Mouse (Mus musculus) liver, adult 2 months (tissue): ENCODE data around the gene Fermt3. TPM values are rescaled to one million over a fixed set of nuclear protein-coding genes. Genes with fewer than 3 reads are reported as not detected.

ENCODE experiments used
- DNase-seq: peaks from one replicate; pipeline ENCODE4 v3.0.0-alpha.2; 2011; ENCODE audit warnings: low read depth, low spot score; ENCODE audit errors: extremely low read depth
- H3K27ac ChIP-seq: fragments of 200-500 bp; replicated peaks from 2 replicates; pipeline ENCODE4 v1.5.1; 2012; ENCODE audit warnings: low read depth, mild to moderate bottlenecking, control low read depth, inconsistent platforms, low read length; ENCODE audit not compliant: insufficient read depth
- H3K27me3 ChIP-seq: fragments of 200-500 bp; 2 replicates; pipeline ENCODE4 v1.6.1; 2012; ENCODE audit warnings: mild to moderate bottlenecking, moderate library complexity, low read length, inconsistent platforms; ENCODE audit not compliant: control insufficient read depth, insufficient read depth
- H3K36me3 ChIP-seq: fragments of 200-500 bp; 2 replicates; pipeline ENCODE4 v1.6.1; 2012; ENCODE audit warnings: low read length, inconsistent platforms; ENCODE audit not compliant: control insufficient read depth, insufficient read depth
- H3K4me1 ChIP-seq: fragments of 200-500 bp; 2 replicates; pipeline ENCODE4 v1.6.1; 2011; ENCODE audit warnings: low read length; ENCODE audit not compliant: control insufficient read depth, insufficient read depth
- H3K4me3 ChIP-seq: fragments of 200-500 bp; 2 replicates; pipeline ENCODE4 v1.5.1; 2011; ENCODE audit warnings: low read depth, mild to moderate bottlenecking, control low read depth, low read length, moderate library complexity; ENCODE audit not compliant: insufficient read depth
- H3K79me2 ChIP-seq: fragments of 200-500 bp; 2 replicates; pipeline ENCODE4 v1.6.1; 2012; ENCODE audit warnings: inconsistent platforms, mild to moderate bottlenecking, low read length, moderate library complexity; ENCODE audit not compliant: control insufficient read depth, insufficient read depth
- H3K9ac ChIP-seq: fragments of 200-500 bp; 2 replicates; pipeline ENCODE4 v1.6.1; 2012; ENCODE audit warnings: low read depth, mild to moderate bottlenecking, control low read depth, inconsistent platforms, low read length
- CTCF ChIP-seq: fragments of 200-500 bp; IDR thresholded peaks from 2 replicates; pipeline ENCODE4 v1.5.1; 2011; ENCODE audit warnings: low read depth, low read length, control low read depth
- POLR2A ChIP-seq: fragments of 200-500 bp; IDR thresholded peaks from 2 replicates; pipeline ENCODE4 v1.6.1; 2011; ENCODE audit warnings: low read length, control low read depth; ENCODE audit not compliant: insufficient read depth; ENCODE audit errors: extremely low read depth
- WGBS: fragments of 180-500 bp; shearing (Covaris S2); methylation state at CpG from one replicate; pipeline ENCODE4 v1.1.7; 2018; 5-methylcytosine and 5-hydroxymethylcytosine counted together
- polyA plus RNA-seq: library from polyadenylated mRNA; depleted of rRNA; stranded (reverse); fragments of >200 nt; gene quantifications from 2 replicates; pipeline ENCODE4 v1.2.3, GENCODE M21; 2012
- total RNA-seq: library from RNA; depleted of rRNA; stranded (reverse); fragments of >200 nt; gene quantifications from 2 replicates; pipeline ENCODE4 v1.2.3, GENCODE M21; 2014

Gene Fermt3
- total and polyA plus RNA-seq, 2 experiments, result 3.1 to 6.3 TPM

DNA sequence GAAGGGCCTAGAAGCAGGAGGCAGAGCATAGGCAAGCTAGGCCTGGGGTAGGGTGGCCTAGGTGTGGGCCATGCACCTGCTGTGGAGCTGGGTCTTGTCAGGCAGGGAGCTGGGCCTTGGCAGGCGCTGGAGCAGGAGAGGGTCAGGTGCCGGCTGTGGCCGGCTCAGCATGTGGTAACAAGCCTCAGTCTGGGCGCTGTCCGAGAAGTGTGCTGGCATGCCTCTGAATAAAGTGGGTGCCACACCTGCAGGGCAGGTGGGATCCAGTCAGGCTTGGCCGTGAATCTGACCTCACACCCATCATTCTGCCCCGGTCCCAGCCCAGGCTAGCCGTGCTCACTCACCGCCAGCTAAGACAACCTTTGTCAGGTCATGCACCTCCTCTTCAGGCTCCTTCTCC, 5.3 kb downstream of the Fermt3 start:
- H3K9ac ChIP-seq, result no peak overlapping the region
- no peaks in the 10 kb centered on the region for H3K27me3 ChIP-seq
- WGBS, result 95% methylated on average over 9 of the region's 9 CpGs
- TF ChIP-seq CTCF, result no peak
- TF ChIP-seq POLR2A, result no peak
- no peaks in the 10 kb centered on the region for H3K36me3 ChIP-seq
- H3K4me3 ChIP-seq, result no peak overlapping the region
- peaks cover 2% of the 10 kb centered on the region; the same call in 1 of the 2 replicates for H3K4me1 ChIP-seq
- no peak for DNase-seq
- no peak overlapping the region for H3K27ac ChIP-seq
- no peaks in the 10 kb centered on the region for H3K79me2 ChIP-seq

- H3K27ac ChIP-seq, result no peak overlapping the region
- 32% methylated on average over 4 of the region's 4 CpGs for WGBS
- DNase-seq, result peak; percentile 42
Measured at GRCm38 (mm10) chr19:7012426-7012825, 6.8 kb downstream of the Fermt3 start.

DNA sequence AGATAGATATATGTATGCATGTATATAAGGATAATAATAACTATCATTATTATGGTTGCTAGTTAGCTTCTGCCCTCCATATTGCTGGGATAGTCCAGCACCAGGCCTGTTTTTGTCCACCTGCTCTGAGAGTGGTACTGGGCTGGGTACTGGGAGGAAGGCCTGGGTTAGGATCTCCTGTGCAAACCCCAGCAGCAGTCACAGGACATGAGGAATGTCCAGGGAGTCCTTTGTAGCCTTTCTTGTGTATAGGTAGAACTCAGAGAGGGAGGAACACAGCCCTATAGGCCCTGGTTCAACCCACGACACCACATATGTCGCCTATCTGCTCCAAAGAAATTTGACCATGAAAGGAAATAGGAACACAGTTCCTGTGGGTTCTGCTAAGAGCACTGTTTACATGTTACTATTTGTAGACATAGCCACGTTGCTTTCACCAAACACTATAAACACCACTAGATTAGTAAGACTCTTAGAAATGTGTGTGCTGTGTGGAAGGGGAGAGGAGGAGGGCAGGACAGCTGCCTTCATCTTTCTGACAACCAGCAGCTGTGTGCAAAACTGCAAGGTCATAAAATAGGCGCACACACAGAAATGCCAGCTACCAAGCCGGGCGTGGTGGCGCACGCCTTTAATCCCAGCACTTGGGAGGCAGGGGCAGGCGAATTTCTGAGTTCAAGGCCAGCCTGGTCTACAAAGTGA, 12.2 kb downstream of the Fermt3 start:
- Histone ChIP-seq H3K4me3 (no peak overlapping the region), H3K4me1 (no peaks in the 10 kb centered on the region; the same call in 1 of the 2 replicates), H3K27ac (no peak overlapping the region), H3K27me3 (no peaks in the 10 kb centered on the region), H3K79me2 (no peaks in the 10 kb centered on the region), H3K9ac (no peak overlapping the region), H3K36me3 (no peaks in the 10 kb centered on the region)
- no peak for DNase-seq
- 85% methylated on average over 9 of the region's 9 CpGs for WGBS
- TF ChIP-seq POLR2A, result no peak
- TF ChIP-seq CTCF, result no peak

More at GRCm38 (mm10) chr19:7012426-7012825, 6.8 kb downstream of the Fermt3 start:
- H3K9ac ChIP-seq, result no peak overlapping the region
- peaks cover 2% of the 10 kb centered on the region; the same call in 1 of the 2 replicates for H3K4me1 ChIP-seq
- no peaks in the 10 kb centered on the region for H3K27me3 ChIP-seq
- no peaks in the 10 kb centered on the region for H3K79me2 ChIP-seq
- no peaks in the 10 kb centered on the region for H3K36me3 ChIP-seq
- TF ChIP-seq CTCF, result no peak
- TF ChIP-seq POLR2A, result no peak
- H3K4me3 ChIP-seq, result no peak overlapping the region

DNA sequence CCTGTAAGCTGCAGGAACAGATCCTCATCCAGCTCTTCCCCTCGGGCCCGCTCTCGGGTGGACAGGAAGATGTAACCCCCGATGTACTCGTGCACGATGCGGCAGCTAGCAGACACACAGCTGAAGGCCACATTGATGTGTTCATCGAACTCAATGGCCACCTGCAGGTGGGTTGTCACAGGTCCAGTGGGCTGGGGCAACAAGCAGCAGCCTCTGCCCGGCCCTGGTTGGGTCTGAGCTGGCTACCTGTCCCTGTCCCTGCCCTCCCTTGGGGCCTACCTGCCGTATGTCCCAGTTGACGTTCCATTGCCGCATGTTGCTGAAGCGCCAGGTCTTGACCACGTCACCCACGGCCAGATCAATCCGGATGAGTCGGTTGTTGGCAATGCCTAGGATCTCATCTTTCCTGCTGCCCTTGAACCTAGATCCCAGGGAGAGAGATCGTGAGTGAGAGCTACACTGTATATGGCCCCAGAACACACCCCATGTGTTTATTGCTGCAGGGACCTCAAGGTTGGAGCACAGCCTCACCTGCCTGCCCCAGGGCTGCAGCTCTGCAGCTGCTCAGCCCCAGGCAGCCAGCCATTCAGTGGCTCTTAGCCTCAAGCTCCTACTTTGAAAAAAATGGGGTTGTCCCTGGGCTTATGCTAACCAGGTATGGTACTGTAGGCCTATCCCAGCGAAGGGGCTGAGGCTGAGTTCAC, 19.8 kb downstream of the Fermt3 start:
- no peaks in the 10 kb centered on the region for H3K36me3 ChIP-seq

GRCm38 (mm10) chr19:6997721-6998290, 21.5 kb downstream of the Fermt3 start:
- H3K27me3 ChIP-seq, result no peaks in the 10 kb centered on the region
- H3K79me2 ChIP-seq, result no peaks in the 10 kb centered on the region
- no peak overlapping the region for H3K27ac ChIP-seq
- TF ChIP-seq POLR2A (no peak), CTCF (no peak)
- H3K9ac ChIP-seq, result no peak overlapping the region
- WGBS, result 96% methylated on average over 9 of the region's 9 CpGs
- H3K4me3 ChIP-seq, result no peak overlapping the region
- DNase-seq, result no peak
- H3K4me1 ChIP-seq, result peaks cover 12% of the 10 kb centered on the region
- H3K36me3 ChIP-seq, result no peaks in the 10 kb centered on the region

More for the DNA sequence above, 19.8 kb downstream of the Fermt3 start:
- 93% methylated on average over 19 of the region's 19 CpGs for WGBS
- Histone ChIP-seq H3K4me3 (no peak overlapping the region), H3K27me3 (no peaks in the 10 kb centered on the region), H3K9ac (no peak overlapping the region), H3K79me2 (no peaks in the 10 kb centered on the region), H3K4me1 (peaks cover 12% of the 10 kb centered on the region), H3K27ac (no peak overlapping the region)
- TF ChIP-seq POLR2A, result no peak
- TF ChIP-seq CTCF, result no peak
- DNase-seq, result no peak

DNA sequence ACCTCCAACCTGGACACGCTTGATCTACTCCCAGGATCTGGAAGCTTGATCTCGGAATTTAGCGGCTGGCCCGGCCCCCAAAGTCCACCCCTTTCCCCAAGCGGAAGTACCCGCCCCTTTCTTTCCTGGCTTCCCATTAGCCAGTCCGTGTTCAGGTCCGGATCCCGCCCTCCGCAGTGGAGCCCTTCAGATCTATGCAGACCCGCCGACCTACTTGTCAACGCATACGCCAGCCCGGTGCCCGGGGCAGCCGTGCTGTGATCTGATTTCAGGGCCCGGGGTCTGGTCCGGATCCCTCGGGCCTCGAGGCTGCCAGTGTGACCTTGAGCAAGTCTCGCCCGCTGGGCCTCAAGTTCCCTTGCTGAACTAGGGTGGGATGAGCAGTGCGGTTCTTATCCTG, 23.3 kb downstream of the Fermt3 start, which contains the start of the genes Nudt22 and Trpt1:
Nudt22 (minus strand) TSS at position 112 of the 400 bp plus-strand sequence.
Trpt1 (plus strand) TSS at position 126 of the 400 bp plus-strand sequence.
- Histone ChIP-seq H3K79me2 (no peaks in the 10 kb centered on the region), H3K27ac (peak within 1 kb of the TSS; percentile 81), H3K36me3 (no peaks in the 10 kb centered on the region), H3K4me1 (peaks cover 13% of the 10 kb centered on the region), H3K27me3 (no peaks in the 10 kb centered on the region), H3K9ac (peak within 1 kb of the TSS; percentile 76), H3K4me3 (peak within 1 kb of the TSS; percentile 64)
- under 1% methylated on average over 24 of the region's 24 CpGs for WGBS
- TF ChIP-seq CTCF (no peak), POLR2A (peak; percentile 66; the same call in 1 of the 2 replicates)
- DNase-seq, result peak; percentile 86
